Mouse (Mus musculus) liver, embryonic 13.5 days (tissue): Measurements from ENCODE around the gene Sh3gl2. TPM values are rescaled to one million over a fixed set of nuclear protein-coding genes. Genes with fewer than 3 reads are reported as not detected.

Source experiments
- ATAC-seq: fragments of 200-750 bp; cut with Nextera tagmentation; 2 replicates; pipeline ENCODE4 v1.8.0; 2017; ENCODE audit warnings: low read depth, mild to moderate bottlenecking, moderate number of reproducible peaks, moderate library complexity
- DNase-seq: peaks from one replicate; pipeline ENCODE4 v3.0.0; 2022
- H3K27ac ChIP-seq: fragments of 300-500 bp; sonication (generic); 2 replicates; pipeline ENCODE4 v1.5.1; 2015; ENCODE audit warnings: moderate library complexity, mild to moderate bottlenecking, inconsistent platforms
- H3K27me3 ChIP-seq: fragments of 300-500 bp; sonication (generic); 2 replicates; pipeline ENCODE4 v1.6.1; 2015; ENCODE audit warnings: mild to moderate bottlenecking, inconsistent platforms
- H3K36me3 ChIP-seq: fragments of 300-500 bp; sonication (generic); 2 replicates; pipeline ENCODE4 v1.6.1; 2015; ENCODE audit warnings: mild to moderate bottlenecking, inconsistent platforms
- H3K4me1 ChIP-seq: fragments of 300-500 bp; sonication (generic); replicated peaks from 2 replicates; pipeline ENCODE4 v1.6.1; 2015; ENCODE audit warnings: inconsistent platforms
- H3K4me2 ChIP-seq: fragments of 300-500 bp; sonication (generic); 2 replicates; pipeline ENCODE4 v1.6.1; 2015; ENCODE audit warnings: inconsistent platforms, mild to moderate bottlenecking, moderate library complexity
- H3K4me3 ChIP-seq: fragments of 300-500 bp; sonication (generic); replicated peaks from 2 replicates; pipeline ENCODE4 v1.5.1; 2015; ENCODE audit warnings: mild to moderate bottlenecking, inconsistent platforms
- H3K9ac ChIP-seq: fragments of 300-500 bp; sonication (generic); 2 replicates; pipeline ENCODE4 v1.6.1; 2015; ENCODE audit warnings: mild to moderate bottlenecking, inconsistent platforms
- H3K9me3 ChIP-seq: fragments of 300-500 bp; sonication (generic); replicated peaks from 2 replicates; pipeline ENCODE4 v1.6.1; 2016; ENCODE audit warnings: inconsistent platforms
- WGBS: fragments of 180-500 bp; shearing (Covaris S2); methylation state at CpG from one replicate; pipeline ENCODE4 v1.1.7; 2015; ENCODE audit not compliant: insufficient replicate concordance; 5-methylcytosine and 5-hydroxymethylcytosine counted together
- polyA plus RNA-seq: library from polyadenylated mRNA; unstranded; fragments of >200 nt; fragmentation: Nextera tagmentation; extraction: Ambion mirVana; gene quantifications from 2 replicates; pipeline ENCODE4 v1.2.1, GENCODE M21; 2015

Sh3gl2 gene
- polyA plus RNA-seq = 0.06 and 0.08 TPM in 2 replicates

DNA sequence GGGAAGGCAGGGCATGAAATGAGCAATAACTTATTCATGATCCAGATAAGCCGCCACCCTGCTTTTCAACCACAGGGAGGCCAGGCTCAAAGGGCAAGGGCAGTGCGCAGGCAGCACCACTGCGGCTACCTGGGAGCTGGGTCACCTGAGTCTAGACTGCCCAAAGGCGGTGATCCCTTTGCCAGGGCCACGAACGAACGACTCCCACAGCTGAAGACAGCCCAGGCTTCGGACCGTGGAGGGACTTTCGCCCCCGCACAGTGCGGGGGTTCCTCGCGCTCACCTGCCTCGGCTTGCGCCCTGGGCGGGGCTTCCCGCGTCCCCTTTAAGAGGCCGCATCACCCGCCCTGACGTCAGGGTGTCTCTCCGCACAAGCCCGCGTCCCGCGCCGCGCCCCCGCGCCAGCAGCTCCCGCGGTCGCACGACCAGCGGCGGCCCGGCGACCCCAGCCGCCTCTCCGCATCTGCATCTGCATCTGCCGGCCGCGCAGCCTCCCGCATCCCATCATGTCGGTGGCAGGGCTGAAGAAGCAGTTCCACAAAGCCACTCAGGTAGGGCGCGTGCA, at the start of gene Sh3gl2:
Sh3gl2 (plus strand) TSS at position 56 of the 565 bp plus-strand sequence.
- Histone ChIP-seq H3K9ac (no peak within 1 kb of the TSS), H3K9me3 (no peaks in the 10 kb centered on the region), H3K4me3 (peak within 1 kb of the TSS; percentile 49), H3K36me3 (no peaks in the 10 kb centered on the region), H3K27me3 (peaks cover 47% of the 10 kb centered on the region), H3K4me2 (peak within 1 kb of the TSS; percentile 62), H3K27ac (no peak within 1 kb of the TSS), H3K4me1 (no peaks in the 10 kb centered on the region)
- WGBS = 2% methylated on average over 48 of the region's 48 CpGs
- ATAC-seq (no peak), DNase-seq (no peak)

DNA sequence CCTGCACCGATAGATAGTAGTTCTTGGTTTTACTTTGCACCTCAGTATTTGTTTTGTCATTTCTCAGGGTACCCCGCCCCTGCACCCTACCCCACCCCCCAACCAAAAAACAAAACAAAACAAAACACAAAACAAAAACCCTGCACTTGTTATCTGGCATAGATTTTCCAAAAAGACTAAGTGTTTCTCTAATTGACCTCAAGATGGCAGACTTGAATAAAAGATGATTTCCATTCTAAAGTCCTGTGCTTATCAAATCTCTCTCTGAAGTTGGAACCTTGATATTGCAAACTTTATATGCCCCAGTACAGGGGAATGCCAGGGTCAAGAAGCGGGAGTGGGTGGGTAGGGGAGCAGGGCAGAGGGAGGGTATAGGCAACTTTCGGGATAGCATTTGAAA, 43.8 kb upstream of the Sh3gl2 start:
- Histone ChIP-seq H3K9me3 (no peaks in the 10 kb centered on the region), H3K27me3 (no peaks in the 10 kb centered on the region), H3K4me2 (no peak overlapping the region), H3K4me3 (no peak overlapping the region), H3K9ac (no peak overlapping the region), H3K36me3 (no peaks in the 10 kb centered on the region), H3K4me1 (no peaks in the 10 kb centered on the region), H3K27ac (no peak overlapping the region)
- DNase-seq (no peak), ATAC-seq (no peak)
- 58% methylated on average over 4 of the region's 4 CpGs for WGBS

DNA sequence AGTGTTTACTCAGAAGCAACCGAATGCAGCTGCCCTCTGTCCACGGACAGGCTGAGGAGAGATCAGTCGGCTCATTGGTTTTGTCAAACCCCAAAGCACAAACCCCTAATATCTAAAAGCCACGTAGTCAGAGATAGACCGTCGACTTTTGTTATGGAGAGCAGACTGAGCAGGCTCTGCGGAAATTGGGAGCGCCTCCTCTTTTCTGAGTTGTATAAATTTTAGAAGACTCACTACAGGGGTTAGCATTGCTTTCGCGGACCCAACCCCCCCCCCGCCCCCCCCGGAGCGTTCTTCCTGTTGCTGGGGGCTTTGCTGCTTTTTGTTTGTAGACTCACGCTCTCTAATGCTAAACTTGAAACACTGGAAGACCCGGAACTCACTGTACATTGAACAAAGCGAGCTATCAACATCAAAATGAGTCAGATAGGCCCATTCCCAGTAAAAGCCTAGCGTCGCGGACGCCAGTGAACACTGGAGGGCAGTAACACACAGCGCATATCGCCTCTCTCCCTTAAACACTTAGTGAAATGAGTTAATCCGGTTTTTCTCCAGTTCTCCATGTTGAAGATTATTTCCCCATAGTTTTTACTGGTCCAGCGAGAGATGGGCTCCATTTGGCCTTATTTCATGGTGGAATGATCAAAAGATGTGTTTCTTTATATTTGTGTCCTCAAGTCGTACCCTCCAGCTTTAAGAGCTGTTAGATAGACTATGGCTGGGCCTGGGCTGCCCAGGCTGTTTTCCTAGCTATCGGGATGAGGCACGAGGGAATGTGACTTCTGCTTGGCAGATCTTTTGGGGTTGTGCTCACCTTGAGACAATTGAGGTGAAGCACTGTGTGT, 42.2 kb upstream of the Sh3gl2 start:
- no peaks in the 10 kb centered on the region for H3K36me3 ChIP-seq
- H3K4me1 ChIP-seq = no peaks in the 10 kb centered on the region
- 26% methylated on average over 27 of the region's 27 CpGs for WGBS
- no peak overlapping the region for H3K4me2 ChIP-seq
- H3K27ac ChIP-seq = no peak overlapping the region
- no peak for DNase-seq
- ATAC-seq = no peak
- H3K9ac ChIP-seq = no peak overlapping the region
- H3K27me3 ChIP-seq = no peaks in the 10 kb centered on the region
- no peak overlapping the region for H3K4me3 ChIP-seq
- no peaks in the 10 kb centered on the region for H3K9me3 ChIP-seq

DNA sequence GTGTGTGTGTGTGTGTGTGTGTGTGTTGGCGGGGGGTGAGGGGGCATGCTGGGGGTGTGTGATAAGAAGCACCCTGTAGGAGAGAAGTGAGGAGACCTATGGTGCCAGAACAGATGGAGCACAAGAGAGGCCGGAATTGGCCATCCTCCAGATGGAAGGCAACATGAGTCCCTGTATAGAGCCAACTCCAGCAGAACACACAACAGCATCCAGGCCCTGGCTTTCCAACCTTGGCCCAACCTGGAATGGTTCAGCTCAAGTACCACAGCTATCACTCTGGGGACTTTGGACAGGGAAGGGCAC, 41.7 kb upstream of the Sh3gl2 start:
- DNase-seq = no peak
- no peak overlapping the region for H3K27ac ChIP-seq
- H3K9ac ChIP-seq = no peak overlapping the region
- H3K9me3 ChIP-seq = no peaks in the 10 kb centered on the region
- ATAC-seq = no peak
- no peak overlapping the region for H3K4me2 ChIP-seq
- no peaks in the 10 kb centered on the region for H3K4me1 ChIP-seq
- no peaks in the 10 kb centered on the region for H3K27me3 ChIP-seq
- H3K4me3 ChIP-seq = no peak overlapping the region
- H3K36me3 ChIP-seq = no peaks in the 10 kb centered on the region
- WGBS = 63% methylated on average over 2 of the region's 2 CpGs

DNA sequence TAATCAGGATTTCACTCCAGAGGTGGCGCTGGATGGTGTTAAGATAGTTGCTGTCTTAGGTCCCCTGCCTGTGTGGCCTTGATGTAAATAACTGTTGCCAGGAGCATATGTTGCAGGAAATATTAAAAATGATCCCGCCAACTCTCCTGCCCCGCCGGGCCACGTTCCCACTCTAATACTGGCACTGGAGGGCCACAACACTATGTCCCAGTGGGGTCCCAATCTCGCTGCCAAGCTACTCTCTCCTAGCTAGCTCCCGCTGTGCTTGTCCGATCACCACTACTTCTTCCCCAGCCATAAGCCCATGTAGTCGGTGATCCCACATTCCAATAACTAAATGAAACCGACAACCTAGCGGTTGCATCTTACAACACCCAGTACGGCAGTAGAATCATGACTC, 36.9 kb upstream of the Sh3gl2 start:
- Histone ChIP-seq H3K27me3 (no peaks in the 10 kb centered on the region), H3K36me3 (no peaks in the 10 kb centered on the region), H3K4me3 (no peak overlapping the region), H3K9ac (no peak overlapping the region), H3K4me1 (no peaks in the 10 kb centered on the region), H3K27ac (no peak overlapping the region), H3K4me2 (no peak overlapping the region), H3K9me3 (0 out of 2 replicates have a peak, but pooled peaks cover under 1% of the 10 kb centered on the region)
- 72% methylated on average over 12 of the region's 12 CpGs for WGBS
- ATAC-seq (no peak), DNase-seq (no peak)

DNA sequence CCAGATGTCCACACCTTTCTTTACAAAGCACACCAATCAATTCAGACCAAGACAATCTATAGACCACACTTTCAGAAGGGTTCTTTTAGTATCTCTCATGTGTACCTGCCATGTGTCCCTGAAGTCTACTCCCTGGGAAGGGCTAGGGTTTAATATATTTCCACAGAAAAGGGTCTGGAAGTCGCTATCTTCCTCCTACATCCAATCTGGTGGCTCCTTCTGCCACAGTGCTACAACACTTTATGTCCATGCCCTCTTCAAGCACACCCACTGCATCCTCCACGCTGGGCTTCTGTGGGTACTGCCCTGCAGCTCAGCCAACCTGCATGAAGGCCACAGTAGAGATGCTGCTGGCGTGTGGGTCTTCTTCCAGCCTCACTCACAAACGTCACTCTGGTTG, 29.5 kb upstream of the Sh3gl2 start:
- 69% methylated on average over 4 of the region's 4 CpGs for WGBS
- Histone ChIP-seq H3K27me3 (no peaks in the 10 kb centered on the region), H3K4me1 (no peaks in the 10 kb centered on the region), H3K9ac (no peak overlapping the region), H3K9me3 (0 out of 2 replicates have a peak, but pooled peaks cover 2% of the 10 kb centered on the region), H3K4me3 (no peak overlapping the region), H3K36me3 (no peaks in the 10 kb centered on the region), H3K27ac (no peak overlapping the region), H3K4me2 (no peak overlapping the region)
- ATAC-seq (no peak), DNase-seq (no peak)

DNA sequence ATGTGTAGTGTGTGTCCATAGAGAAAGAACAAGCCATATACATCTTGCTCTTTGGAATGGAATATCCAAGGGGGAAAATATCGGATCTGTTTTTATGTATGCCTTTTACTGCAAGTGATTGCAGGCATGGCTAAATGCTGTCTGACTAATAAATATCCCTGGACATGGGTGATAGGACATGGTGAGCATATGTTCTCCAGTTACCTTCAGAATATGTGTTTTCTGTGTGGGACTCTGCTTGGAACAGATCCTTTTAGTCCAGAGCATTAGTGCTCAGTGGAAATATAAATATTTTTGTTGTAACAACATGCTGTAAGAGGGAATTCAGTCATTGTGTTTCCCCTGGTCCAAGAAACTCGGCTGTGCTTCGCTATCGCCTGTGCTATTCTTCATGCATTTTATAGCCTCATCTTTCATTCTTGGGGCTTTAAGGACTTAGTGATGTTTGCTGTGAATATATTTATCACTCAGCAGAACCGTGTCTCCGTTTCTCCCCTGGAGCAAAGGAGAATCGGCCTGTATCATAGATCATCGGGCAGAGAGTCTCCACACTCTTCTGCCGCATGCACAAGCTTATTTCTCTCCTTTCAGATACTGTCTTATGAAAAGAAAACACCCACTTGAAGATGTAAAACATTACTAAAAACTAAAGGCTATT, 26.4 kb upstream of the Sh3gl2 start:
- H3K27ac ChIP-seq = no peak overlapping the region
- no peaks in the 10 kb centered on the region for H3K27me3 ChIP-seq
- no peak for ATAC-seq
- WGBS = 69% methylated on average over 9 of the region's 9 CpGs
- no peak overlapping the region for H3K4me2 ChIP-seq
- H3K36me3 ChIP-seq = no peaks in the 10 kb centered on the region
- H3K4me3 ChIP-seq = no peak overlapping the region
- DNase-seq = no peak
- H3K9ac ChIP-seq = no peak overlapping the region
- H3K4me1 ChIP-seq = no peaks in the 10 kb centered on the region
- no peaks in the 10 kb centered on the region for H3K9me3 ChIP-seq

DNA sequence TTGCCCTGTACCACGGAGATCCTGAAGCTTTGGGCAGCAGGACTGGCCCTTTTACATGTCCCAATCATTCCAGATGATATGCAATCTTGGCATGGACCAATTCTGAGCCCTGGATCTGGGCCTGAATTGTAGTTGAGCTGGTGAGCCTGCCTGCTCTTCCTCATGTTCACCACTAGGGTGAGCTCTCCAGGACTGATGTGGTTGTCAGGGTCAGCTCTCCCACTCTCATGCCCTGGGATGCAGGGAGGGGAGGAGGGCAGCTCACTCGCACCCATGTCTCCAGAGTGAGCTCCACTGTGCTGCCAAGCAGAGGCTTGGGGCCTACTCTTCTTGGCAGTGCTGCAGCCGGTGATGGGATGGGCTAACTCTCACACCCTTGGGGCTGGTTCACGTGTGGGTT, 18.9 kb upstream of the Sh3gl2 start:
- Histone ChIP-seq H3K4me2 (no peak overlapping the region), H3K27ac (no peak overlapping the region), H3K36me3 (no peaks in the 10 kb centered on the region), H3K4me3 (no peak overlapping the region), H3K4me1 (no peaks in the 10 kb centered on the region), H3K27me3 (no peaks in the 10 kb centered on the region), H3K9me3 (no peaks in the 10 kb centered on the region), H3K9ac (no peak overlapping the region)
- 48% methylated on average over 4 of the region's 4 CpGs for WGBS
- ATAC-seq = no peak
- no peak for DNase-seq

DNA sequence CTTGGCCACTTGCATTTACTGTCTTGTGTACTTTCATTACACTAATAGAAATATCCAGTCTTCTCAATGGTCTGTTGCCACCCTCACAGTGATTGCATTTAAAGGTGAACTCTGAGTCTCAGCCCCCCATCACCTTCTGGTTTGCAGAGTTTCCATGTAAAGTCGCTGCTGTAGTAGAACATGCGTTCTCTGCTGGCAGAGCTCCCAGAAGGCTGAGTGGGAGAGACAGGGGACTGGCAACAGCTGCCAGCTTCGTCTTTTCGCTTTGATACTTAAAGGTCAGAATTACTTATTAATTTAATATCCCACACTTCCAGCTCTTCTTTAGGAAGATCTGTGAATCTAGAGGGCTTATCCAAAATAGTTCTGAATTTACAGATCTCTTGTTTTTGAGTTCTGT, 8.7 kb upstream of the Sh3gl2 start:
- H3K27me3 ChIP-seq = no peaks in the 10 kb centered on the region
- H3K4me1 ChIP-seq = no peaks in the 10 kb centered on the region
- no peak overlapping the region for H3K4me3 ChIP-seq
- 64% methylated on average over 4 of the region's 4 CpGs for WGBS
- H3K27ac ChIP-seq = no peak overlapping the region
- ATAC-seq (no peak), DNase-seq (no peak)
- H3K4me2 ChIP-seq = no peak overlapping the region
- no peak overlapping the region for H3K9ac ChIP-seq
- no peaks in the 10 kb centered on the region for H3K36me3 ChIP-seq
- no peaks in the 10 kb centered on the region for H3K9me3 ChIP-seq

DNA sequence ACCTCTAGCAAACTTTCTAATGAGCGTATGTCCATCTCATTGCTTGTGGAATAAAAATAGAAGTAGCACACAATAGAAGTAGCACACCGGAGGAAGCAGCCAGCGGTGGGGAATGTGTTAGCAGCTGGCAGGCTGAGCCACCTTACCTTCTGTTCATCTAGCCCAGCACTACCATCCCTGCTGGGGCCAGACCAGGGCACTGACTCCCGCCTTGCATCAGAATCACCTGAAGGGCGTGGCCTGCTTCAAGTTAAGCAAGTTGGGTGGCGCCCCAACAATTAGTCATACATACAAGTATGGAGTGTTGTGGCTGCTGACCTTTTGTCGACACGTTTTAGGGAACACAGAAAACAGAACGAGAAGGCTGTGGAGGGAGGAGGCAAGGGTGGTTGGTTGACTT, 6.5 kb upstream of the Sh3gl2 start:
- Histone ChIP-seq H3K4me2 (no peak overlapping the region), H3K27ac (no peak overlapping the region), H3K36me3 (no peaks in the 10 kb centered on the region), H3K4me1 (no peaks in the 10 kb centered on the region), H3K9me3 (no peaks in the 10 kb centered on the region), H3K4me3 (no peak overlapping the region), H3K9ac (no peak overlapping the region), H3K27me3 (peaks cover 10% of the 10 kb centered on the region)
- DNase-seq = no peak
- ATAC-seq = no peak
- 68% methylated on average over 9 of the region's 9 CpGs for WGBS

DNA sequence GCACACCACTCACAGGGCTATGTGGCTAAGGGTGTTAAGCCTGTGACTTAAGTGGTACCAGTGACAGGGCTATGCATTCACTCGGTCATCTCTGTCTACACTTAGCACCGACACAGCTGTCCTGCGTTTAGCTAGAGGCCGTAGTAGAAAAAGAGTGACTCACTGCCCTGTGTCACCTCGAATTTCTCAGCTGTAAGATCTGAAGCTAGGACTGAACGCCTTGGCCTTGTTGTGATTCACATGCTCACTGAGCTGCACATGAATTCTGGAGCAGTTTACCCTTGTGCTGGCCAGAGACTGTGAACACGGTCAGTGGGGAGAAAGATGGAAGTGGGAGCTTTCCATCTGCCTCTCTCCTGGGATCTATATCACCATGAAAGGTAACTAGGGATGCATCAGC, 2.3 kb upstream of the Sh3gl2 start:
- Histone ChIP-seq H3K27me3 (peaks cover 45% of the 10 kb centered on the region), H3K4me1 (no peaks in the 10 kb centered on the region), H3K9me3 (no peaks in the 10 kb centered on the region), H3K36me3 (no peaks in the 10 kb centered on the region), H3K4me2 (no peak overlapping the region), H3K27ac (no peak overlapping the region), H3K9ac (no peak overlapping the region), H3K4me3 (no peak overlapping the region)
- 73% methylated on average over 7 of the region's 7 CpGs for WGBS
- no peak for ATAC-seq
- no peak for DNase-seq
